Mouse (Mus musculus) embryonic facial prominence, embryonic 14.5 days (tissue): ENCODE measurements around the gene Impad1. TPM values are rescaled to one million over a fixed set of nuclear protein-coding genes. Genes with fewer than 3 reads are reported as not detected.

ENCODE experiments used
- ATAC-seq: fragments of 200-750 bp; cut with Nextera tagmentation; 2 replicates; pipeline ENCODE4 v1.8.0; 2017; ENCODE audit warnings: low read depth, moderate number of reproducible peaks, moderate TSS enrichment
- DNase-seq: peaks from one replicate; pipeline ENCODE4 v3.0.0-alpha.2; 2015; ENCODE audit warnings: low spot score
- H3K27ac ChIP-seq: fragments of 300-500 bp; sonication (generic); replicated peaks from 2 replicates; pipeline ENCODE4 v1.5.1; 2014; ENCODE audit warnings: low read depth, mild to moderate bottlenecking, low read length, moderate library complexity
- H3K27me3 ChIP-seq: fragments of 300-500 bp; sonication (generic); replicated peaks from 2 replicates; pipeline ENCODE4 v1.6.1; 2014; ENCODE audit warnings: low read length; ENCODE audit not compliant: control insufficient read depth, insufficient read depth
- H3K36me3 ChIP-seq: fragments of 300-500 bp; sonication (generic); 2 replicates; pipeline ENCODE4 v1.6.1; 2014; ENCODE audit warnings: low read length, mixed read lengths; ENCODE audit not compliant: control insufficient read depth, insufficient read depth
- H3K4me1 ChIP-seq: fragments of 300-500 bp; sonication (generic); 2 replicates; pipeline ENCODE4 v1.6.1; 2014; ENCODE audit warnings: antibody characterized with exemption, low read length; ENCODE audit not compliant: control insufficient read depth, insufficient read depth
- H3K4me2 ChIP-seq: fragments of 300-500 bp; sonication (generic); 2 replicates; pipeline ENCODE4 v1.6.1; 2014; ENCODE audit warnings: low read depth, mild to moderate bottlenecking, low read length, moderate library complexity, mixed read lengths
- H3K4me3 ChIP-seq: fragments of 300-500 bp; sonication (generic); 2 replicates; pipeline ENCODE4 v1.5.1; 2014; ENCODE audit warnings: low read depth, mild to moderate bottlenecking, low read length
- H3K9ac ChIP-seq: fragments of 300-500 bp; sonication (generic); 2 replicates; pipeline ENCODE4 v1.6.1; 2014; ENCODE audit warnings: low read depth, mild to moderate bottlenecking, low read length, moderate library complexity, mixed read lengths
- H3K9me3 ChIP-seq: fragments of 300-500 bp; sonication (generic); 2 replicates; pipeline ENCODE4 v1.6.1; 2016; ENCODE audit warnings: low read length; ENCODE audit not compliant: control insufficient read depth
- WGBS: fragments of 180-500 bp; shearing (Covaris S2); extraction: QIAGEN DNeasy Blood & Tissue Kit; methylation state at CpG from one replicate; pipeline ENCODE4 v1.1.7; 2014; 5-methylcytosine and 5-hydroxymethylcytosine counted together
- polyA plus RNA-seq: library from polyadenylated mRNA; unstranded; fragments of >200 nt; fragmentation: Nextera tagmentation; extraction: Ambion mirVana; gene quantifications from 2 replicates; pipeline ENCODE4 v1.2.1, GENCODE M21; 2014

Gene Impad1
- polyA plus RNA-seq, 1 experiment from 2014 or later: 51.1 TPM

GRCm38 (mm10) chr4:4726241-4726776 lies 66.8 kb downstream of the Impad1 start:
- no peak for ATAC-seq
- H3K27me3 ChIP-seq: no peaks in the 10 kb centered on the region
- WGBS: 85% methylated on average over 3 of the region's 3 CpGs
- H3K27ac ChIP-seq: no peak overlapping the region
- H3K4me2 ChIP-seq: no peak overlapping the region
- no peaks in the 10 kb centered on the region for H3K9me3 ChIP-seq
- no peak overlapping the region for H3K9ac ChIP-seq
- no peaks in the 10 kb centered on the region for H3K36me3 ChIP-seq
- H3K4me1 ChIP-seq: peaks cover 4% of the 10 kb centered on the region; the same call in 1 of the 2 replicates
- no peak overlapping the region for H3K4me3 ChIP-seq
- DNase-seq: no peak

- ATAC-seq (no peak), DNase-seq (peak; percentile 20)
- H3K4me3 ChIP-seq: no peak overlapping the region
- 46% methylated on average over 8 of the region's 8 CpGs for WGBS
- H3K9ac ChIP-seq: no peak overlapping the region
- no peaks in the 10 kb centered on the region for H3K9me3 ChIP-seq
- no peaks in the 10 kb centered on the region for H3K36me3 ChIP-seq
- no peak overlapping the region for H3K27ac ChIP-seq
- no peak overlapping the region for H3K4me2 ChIP-seq
- H3K4me1 ChIP-seq: peaks cover 4% of the 10 kb centered on the region; the same call in 1 of the 2 replicates
- no peaks in the 10 kb centered on the region for H3K27me3 ChIP-seq
These were observed 69.3 kb downstream of the Impad1 start for GRCm38 (mm10) chr4:4723821-4724220.

GRCm38 (mm10) chr4:4722081-4722480 lies 71.1 kb downstream of the Impad1 start:
- H3K4me2 ChIP-seq: no peak overlapping the region
- no peak overlapping the region for H3K27ac ChIP-seq
- no peaks in the 10 kb centered on the region for H3K9me3 ChIP-seq
- no peak overlapping the region for H3K4me3 ChIP-seq
- ATAC-seq (no peak), DNase-seq (no peak)
- H3K9ac ChIP-seq: no peak overlapping the region
- H3K27me3 ChIP-seq: no peaks in the 10 kb centered on the region
- H3K36me3 ChIP-seq: no peaks in the 10 kb centered on the region
- 52% methylated on average over 1 of the region's 1 CpGs for WGBS
- H3K4me1 ChIP-seq: peaks cover 4% of the 10 kb centered on the region; the same call in 1 of the 2 replicates

GRCm38 (mm10) chr4:4717763-4718347 lies 75.3 kb downstream of the Impad1 start:
- peak; percentile 79; the same call in 1 of the 2 replicates for ATAC-seq
- no peak overlapping the region for H3K9ac ChIP-seq
- H3K4me1 ChIP-seq: no peaks in the 10 kb centered on the region

More at GRCm38 (mm10) chr4:4717763-4718347, 75.3 kb downstream of the Impad1 start:
- Histone ChIP-seq H3K27me3 (no peaks in the 10 kb centered on the region), H3K4me2 (no peak overlapping the region), H3K4me3 (no peak overlapping the region), H3K9me3 (no peaks in the 10 kb centered on the region), H3K36me3 (no peaks in the 10 kb centered on the region), H3K27ac (no peak overlapping the region)
- DNase-seq: peak; percentile 67
- 37% methylated on average over 4 of the region's 4 CpGs for WGBS
